Mouse (Mus musculus) cerebellum, adult 18-20 months (tissue): Measurements from ENCODE around the gene B4galnt2.
"Not testable (repeated sequence)": the region's sequence is repeated elsewhere in the genome, so short reads cannot be mapped to it uniquely, and the experiment has no call there.

Experiments
- DNase-seq, 2 experiments: peaks; one replicate each; pipeline ENCODE4 v3.0.0; 2021

Gene B4galnt2

GRCm38 (mm10) chr11:95914571-95914991 lies at the start of gene B4galnt2:
Gene B4galnt2 (minus strand): TSS chr11:95914891.
- DNase-seq = no peak

- peak; percentile 24 to 34 for DNase-seq
These were observed 48.6 kb upstream of the B4galnt2 start for GRCm38 (mm10) chr11:95963304-95963703.

- DNase-seq = no peak
These were observed 44.5 kb upstream of the B4galnt2 start for GRCm38 (mm10) chr11:95959152-95959551.

GRCm38 (mm10) chr11:95958251-95958650 lies 43.6 kb upstream of the B4galnt2 start:
- no peak for DNase-seq

GRCm38 (mm10) chr11:95957407-95957806 lies 42.7 kb upstream of the B4galnt2 start:
- DNase-seq = no peak

GRCm38 (mm10) chr11:95953313-95953712 lies 38.6 kb upstream of the B4galnt2 start:
- no peak for DNase-seq

- no peak for DNase-seq
These were observed 31.3 kb upstream of the B4galnt2 start for GRCm38 (mm10) chr11:95945838-95946472.

GRCm38 (mm10) chr11:95939828-95940507 lies 25.3 kb upstream of the B4galnt2 start:
- no peak for DNase-seq

GRCm38 (mm10) chr11:95936409-95936808 lies 21.7 kb upstream of the B4galnt2 start:
- no peak for DNase-seq

- DNase-seq = not testable (repeated sequence)
These were observed 17.5 kb upstream of the B4galnt2 start for GRCm38 (mm10) chr11:95932168-95932567.

GRCm38 (mm10) chr11:95926398-95926797 lies 11.7 kb upstream of the B4galnt2 start:
- no peak for DNase-seq

GRCm38 (mm10) chr11:95925976-95926375 lies 11.3 kb upstream of the B4galnt2 start:
- no peak for DNase-seq

GRCm38 (mm10) chr11:95924215-95924614 lies 9.5 kb upstream of the B4galnt2 start:
- DNase-seq = no peak

- DNase-seq = not testable (repeated sequence)
These were observed 8.8 kb upstream of the B4galnt2 start for GRCm38 (mm10) chr11:95923477-95923876.

GRCm38 (mm10) chr11:95921991-95922621 lies 7.4 kb upstream of the B4galnt2 start:
- DNase-seq = no peak

- no peak for DNase-seq
These were observed 1.7 kb upstream of the B4galnt2 start for GRCm38 (mm10) chr11:95916426-95916825.

GRCm38 (mm10) chr11:95915006-95915710 lies 467 bp upstream of the B4galnt2 start:
- DNase-seq = peak in 1 of 2 experiments; percentile 4

- no peak for DNase-seq
These were observed 628 bp downstream of the B4galnt2 start for GRCm38 (mm10) chr11:95913959-95914566.

- DNase-seq = no peak
These were observed 3.1 kb downstream of the B4galnt2 start for GRCm38 (mm10) chr11:95911579-95911978.

GRCm38 (mm10) chr11:95907805-95908524 lies 6.7 kb downstream of the B4galnt2 start:
- DNase-seq = no peak

- no peak for DNase-seq
These were observed 10.4 kb downstream of the B4galnt2 start for GRCm38 (mm10) chr11:95904290-95904689.
